ENCODE assay signal across 13 mouse cellular contexts in genomic region chr8:102726206-102726935, GRCm38 (mm10). TPM values are rescaled to one million over a fixed set of nuclear protein-coding genes. Genes with fewer than 3 reads are reported as not detected.
DNase-seq lines count a peak whose midpoint lies in the region; ATAC-seq and TF ChIP-seq lines count a peak whose summit lies in the region.
"Had no signal": no experiment of that assay in that cellular context is flagged by ENCODE, and none has a peak within 500 bp of the region (broad histone marks: within the 10 kb centered on the region; RNA-seq: fewer than 3 reads in every experiment).

No protein-coding gene starts in this region.

- no peaks in the 10 kb centered on the region for H3K36me3 ChIP-seq in forebrain, embryonic 11.5 days (ENCODE audit: control insufficient read depth, insufficient read depth, low read length)
- H3K36me3 ChIP-seq in hindbrain, postnatal 0 days (ENCODE audit: insufficient read depth, low read length), result no peaks in the 10 kb centered on the region
- no peaks in the 10 kb centered on the region for H3K36me3 ChIP-seq in neural tube, embryonic 14.5 days (ENCODE audit: control insufficient read depth, insufficient read depth, low read length)
- H3K36me3 ChIP-seq: heart, embryonic 12.5 days; stomach, embryonic 15.5 days had no signal

- H3K4me3 ChIP-seq in forebrain, embryonic 11.5 days (ENCODE audit: low read depth, low read length), result no peak overlapping the region
- H3K4me3 ChIP-seq in hindbrain, postnatal 0 days (ENCODE audit: low read length), result no peak overlapping the region
- no peak overlapping the region for H3K4me3 ChIP-seq in neural tube, embryonic 14.5 days (ENCODE audit: low read depth, low read length)
- H3K4me3 ChIP-seq: heart, embryonic 12.5 days; stomach, embryonic 15.5 days had no signal

- H3K27ac ChIP-seq in forebrain, embryonic 11.5 days (ENCODE audit: low read depth, low read length), result peak overlapping the region; percentile 1
- H3K27ac ChIP-seq in hindbrain, postnatal 0 days, result peak overlapping the region; percentile 37; the same call in 1 of the 2 replicates
- H3K27ac ChIP-seq in neural tube, embryonic 14.5 days (ENCODE audit: low read depth, low read length), result no peak overlapping the region
- H3K27ac ChIP-seq: liver, embryonic 14.5 days; stomach, embryonic 15.5 days had no signal

- 17% methylated on average over 10 of the region's 10 CpGs for WGBS in forebrain, embryonic 11.5 days
- 17% methylated on average over 10 of the region's 10 CpGs for WGBS in hindbrain, postnatal 0 days
- 10% methylated on average over 10 of the region's 10 CpGs for WGBS in neural tube, embryonic 14.5 days

- H3K27me3 ChIP-seq in forebrain, embryonic 11.5 days (ENCODE audit: control insufficient read depth, insufficient read depth, low read length), result no peaks in the 10 kb centered on the region
- no peaks in the 10 kb centered on the region for H3K27me3 ChIP-seq in hindbrain, postnatal 0 days (ENCODE audit: insufficient read depth, low read length)
- H3K27me3 ChIP-seq in neural tube, embryonic 14.5 days (ENCODE audit: control insufficient read depth, insufficient read depth, low read length), result no peaks in the 10 kb centered on the region
- H3K27me3 ChIP-seq: heart, embryonic 12.5 days; stomach, embryonic 15.5 days had no signal

- no peak for TF ChIP-seq CTCF in hindbrain, postnatal 0 days (IDR thresholded peaks at IDR 0.05; ENCODE audit: low read depth)

- H3K4me2 ChIP-seq in forebrain, embryonic 11.5 days (ENCODE audit: low read depth, low read length, severe bottlenecking), result peak overlapping the region; percentile 6; the same call in 1 of the 2 replicates
- 0 out of 2 replicates have a peak overlapping the region, but pooled peaks have one; percentile 11 for H3K4me2 ChIP-seq in hindbrain, postnatal 0 days (ENCODE audit: low read depth, low read length)
- H3K4me2 ChIP-seq in neural tube, embryonic 14.5 days (ENCODE audit: low read depth, low read length), result no peak overlapping the region
- H3K4me2 ChIP-seq: heart, embryonic 12.5 days; stomach, embryonic 15.5 days had no signal

- no peak overlapping the region for H3K9ac ChIP-seq in forebrain, embryonic 11.5 days (ENCODE audit: low read length)
- H3K9ac ChIP-seq in hindbrain, postnatal 0 days (replicated peaks; ENCODE audit: low read length), result no peak overlapping the region
- no peak overlapping the region for H3K9ac ChIP-seq in neural tube, embryonic 14.5 days (replicated peaks; ENCODE audit: low read depth, low read length)
- H3K9ac ChIP-seq: heart, embryonic 12.5 days; liver, embryonic 14.5 days; stomach, embryonic 15.5 days had no signal

- H3K4me1 ChIP-seq in forebrain, embryonic 11.5 days (replicated peaks; ENCODE audit: control insufficient read depth, insufficient read depth, low read length), result peaks cover 6% of the 10 kb centered on the region; the same call in 1 of the 2 replicates
- no peaks in the 10 kb centered on the region for H3K4me1 ChIP-seq in hindbrain, postnatal 0 days (ENCODE audit: insufficient read depth, low read length)
- H3K4me1 ChIP-seq in neural tube, embryonic 14.5 days (ENCODE audit: control insufficient read depth, insufficient read depth, low read length), result no peaks in the 10 kb centered on the region
- H3K4me1 ChIP-seq: heart, embryonic 12.5 days had no signal

- DNase-seq in layer of hippocampus, adult 11-12 months (ENCODE audit: low spot score), result peak; percentile 33
- DNase-seq in layer of hippocampus, adult 9-10 months (ENCODE audit: low spot score), result no peak
- peak; percentile 68 for DNase-seq in forebrain, embryonic 11.5 days (ENCODE audit: low spot score)
- DNase-seq in hindbrain, postnatal 0 days (ENCODE audit: low spot score), result peak; percentile 46
- no peak for DNase-seq in adrenal gland, adult 2 months
- DNase-seq in thymus, postnatal 25 days, result no peak
- no peak for DNase-seq in lung, postnatal 4 days

- H3K9me3 ChIP-seq in forebrain, embryonic 11.5 days (ENCODE audit: control insufficient read depth, low read length), result no peaks in the 10 kb centered on the region
- no peaks in the 10 kb centered on the region for H3K9me3 ChIP-seq in hindbrain, postnatal 0 days (ENCODE audit: low read length)
- no peaks in the 10 kb centered on the region for H3K9me3 ChIP-seq in neural tube, embryonic 14.5 days (ENCODE audit: control insufficient read depth, low read length)
- H3K9me3 ChIP-seq: heart, embryonic 12.5 days; stomach, embryonic 15.5 days had no signal

- peak; percentile 92 for ATAC-seq in forebrain, embryonic 11.5 days (replicated peaks; ENCODE audit: low FRiP score)
- peak; percentile 86 for ATAC-seq in hindbrain, postnatal 0 days
- peak; percentile 91 for ATAC-seq in neural tube, embryonic 14.5 days (ENCODE audit: low read depth)

RNA-seq across cellular contexts. Expression of gene Cdh11, which starts 59.1 kb away (rescaled TPM):
- 74.5 and 83.7 TPM in 2 replicates for polyA plus RNA-seq in forebrain, embryonic 11.5 days (2014; fragmentation: Nextera tagmentation; extraction: Ambion mirVana)
- 54.1 and 55.7 TPM in 2 replicates for total RNA-seq in hindbrain, postnatal 0 days (2014; rRNA removed)
- 28.2 and 30.5 TPM in 2 replicates for polyA plus RNA-seq in hindbrain, postnatal 0 days (2015; fragmentation: Nextera tagmentation; extraction: Ambion mirVana)
- 59.9 and 84.8 TPM in 2 replicates for polyA plus RNA-seq in neural tube, embryonic 14.5 days (2014; fragmentation: Nextera tagmentation; extraction: Ambion mirVana)
- total RNA-seq in adrenal gland, adult 2 months (2021), result 10 to 100 TPM; 12.4 to 20.3 TPM
- 3.5 and 3.8 TPM in 2 replicates for polyA plus RNA-seq in adrenal gland, adult 2 months (2012; rRNA removed)
- total RNA-seq: common myeloid progenitor, adult 5-6 weeks; megakaryocyte-erythroid progenitor cell, adult 5-6 weeks had no signal

Comparison
In these comparisons a context has a peak if more than half of its experiments do, and no peak if none do; other contexts are left out.
1. DNase-seq: peak in layer of hippocampus, adult 11-12 months (single experiment), forebrain, embryonic 11.5 days (single experiment) and hindbrain, postnatal 0 days (single experiment); none in layer of hippocampus, adult 9-10 months (single experiment), adrenal gland, adult 2 months (single experiment), thymus, postnatal 25 days (single experiment) and lung, postnatal 4 days (0 of 2).
2. Peak in every context shown above with its lines, with median percentiles within 50 percentile points of each other: ATAC-seq.